Mouse (Mus musculus) left cerebral cortex, postnatal 10 days (tissue): ENCODE results near the gene Atp2a3. TPM values are rescaled to one million over a fixed set of nuclear protein-coding genes. Genes with fewer than 3 reads are reported as not detected.

Experiments used
- DNase-seq, 2 experiments: peaks; one replicate each; pipeline ENCODE4 v3.0.0; 2021 to 2022; ENCODE audit warnings: low spot score in 2 of 2, mixed read lengths in 1 of 2; ENCODE audit errors: extremely low spot score in 1 of 2
- intact Hi-C: fragments of 180-260 bp; cut with DNase I; formaldehyde crosslinking; loops from one replicate; pipeline ENCODE4 v1.15.1; 2025
- microRNA-seq: library from miRNA; unstranded; fragments of <30 nt; microRNA quantifications from one replicate; pipeline ENCODE4 v1.2.0, GENCODE M21; 2022
- total RNA-seq, 2 experiments: library from RNA; stranded (reverse); gene quantifications; 2 replicates each; pipeline ENCODE4 v1.2.3; 2021

Atp2a3 gene
- total RNA-seq, 2 experiments from 2014 or later = 6.0 to 6.8 TPM

DNA sequence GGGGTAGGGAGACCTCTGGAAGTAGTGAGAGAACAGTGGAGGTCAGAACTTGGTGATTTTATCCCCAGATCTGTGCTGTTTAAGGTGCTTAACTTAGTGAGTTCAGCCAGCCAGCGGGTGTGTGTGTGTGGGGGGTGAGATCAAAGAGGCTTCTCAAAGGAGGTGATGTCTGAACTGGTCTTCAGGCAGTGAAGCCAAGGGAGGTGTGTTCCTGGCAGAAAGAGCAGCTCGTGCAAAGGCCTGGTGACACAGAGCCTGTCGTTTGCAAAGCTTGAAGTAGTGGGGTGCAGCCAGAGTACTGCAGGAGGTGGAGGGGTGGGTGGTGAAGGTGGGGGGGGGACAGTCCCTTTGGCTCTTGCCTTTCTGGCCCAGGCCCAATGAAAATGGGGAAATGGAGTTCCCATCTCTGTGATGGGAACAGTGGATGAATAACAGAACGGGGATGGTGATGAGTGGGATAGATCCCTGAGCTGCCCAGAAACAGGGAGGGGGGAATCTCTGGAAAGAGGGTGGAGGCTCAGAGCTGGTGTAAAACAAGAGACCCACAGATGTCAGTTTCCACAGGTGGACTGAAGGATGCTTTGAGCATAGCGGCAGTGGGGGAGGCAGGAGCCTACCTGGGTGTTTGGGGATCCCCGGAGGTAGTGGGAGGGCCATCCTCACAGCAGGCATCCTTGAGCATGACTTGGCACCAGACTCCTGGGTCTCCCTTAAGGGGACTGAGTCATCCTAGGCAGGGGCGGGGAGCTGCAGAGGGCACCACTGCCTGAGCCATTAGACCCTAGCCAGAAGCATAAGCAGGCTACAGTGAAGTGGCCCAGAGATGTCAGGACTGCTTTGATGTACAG, 60.2 kb downstream of the Atp2a3 start:
- intact Hi-C loops = no loop called here
- DNase-seq = no peak

DNA sequence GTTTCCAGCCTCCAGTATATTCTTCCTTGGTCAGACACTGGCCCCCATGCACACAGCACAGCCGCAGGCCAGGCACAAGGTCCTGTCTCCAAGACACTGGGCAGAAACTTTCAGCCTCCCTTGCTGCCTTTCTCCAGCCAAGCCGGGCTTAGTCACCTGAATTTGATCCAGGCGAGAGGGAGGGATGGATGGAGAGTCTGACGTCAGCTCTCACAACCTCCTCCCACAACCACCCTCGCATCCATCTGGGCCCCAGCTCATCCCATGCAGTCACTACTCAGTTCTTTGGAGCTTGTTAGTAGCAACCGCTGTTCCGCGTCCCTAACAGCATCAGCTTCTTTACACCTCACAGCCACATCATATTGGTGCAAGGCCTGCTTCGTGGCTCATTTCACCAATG, 62.1 kb downstream of the Atp2a3 start:
- DNase-seq = peak; percentile 55 to 61
- intact Hi-C loops = no loop called here

DNA sequence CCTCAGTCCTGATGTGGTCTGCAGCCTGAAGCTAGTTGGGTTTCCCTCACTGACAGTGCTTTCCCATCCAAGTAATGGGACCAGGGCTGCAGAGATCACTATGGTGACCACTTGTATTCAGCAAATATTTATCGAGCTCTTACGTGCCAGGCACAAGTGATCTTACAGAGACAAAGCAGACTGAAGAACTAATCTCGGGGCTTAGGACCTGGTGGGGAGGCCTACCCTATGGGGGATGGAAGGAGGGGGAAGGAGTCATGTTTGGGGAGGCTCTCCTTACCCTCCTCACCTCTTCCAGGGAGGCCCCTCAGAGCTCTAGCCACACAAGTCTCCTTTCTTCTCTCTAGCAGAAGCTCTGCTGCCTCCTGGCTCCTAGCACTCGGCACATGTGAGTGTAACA, 62.9 kb downstream of the Atp2a3 start:
- intact Hi-C loops = no loop called here
- no peak for DNase-seq

DNA sequence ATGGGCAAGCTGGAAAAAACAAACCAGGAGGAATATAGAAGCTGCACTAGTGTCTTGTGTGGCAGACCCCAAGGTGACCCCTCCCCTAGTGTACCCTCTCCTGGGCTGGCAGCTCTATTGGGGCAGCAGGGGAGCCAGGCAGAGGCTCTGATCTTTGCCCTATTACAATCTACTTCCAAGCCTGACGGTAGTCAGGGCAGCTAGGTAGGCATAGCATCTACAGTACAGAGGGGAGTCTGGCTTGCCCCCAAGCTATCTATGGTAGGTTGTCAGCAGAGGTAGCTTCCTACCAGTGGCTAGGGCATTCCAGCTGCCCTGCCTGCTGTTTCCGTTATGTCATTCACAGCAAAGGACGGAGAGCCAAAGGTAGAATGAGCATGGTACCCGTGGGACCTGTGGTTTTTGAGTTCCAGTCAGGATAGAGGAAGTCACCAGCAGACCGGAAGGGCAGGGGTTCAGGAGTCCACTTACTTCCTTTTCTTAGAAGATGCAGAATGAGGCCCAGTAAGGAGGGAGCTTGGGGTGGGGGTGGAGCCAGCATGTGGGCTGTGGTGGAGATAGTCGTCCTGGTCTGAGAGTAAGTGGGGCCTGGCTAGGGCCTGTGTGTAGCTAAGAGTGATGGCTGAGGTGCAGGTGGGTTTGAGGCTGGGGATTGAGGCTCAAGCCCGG, 63.4 kb downstream of the Atp2a3 start:
- intact Hi-C loops = no loop called here
- DNase-seq = peak in 1 of 2 experiments; percentile 59

DNA sequence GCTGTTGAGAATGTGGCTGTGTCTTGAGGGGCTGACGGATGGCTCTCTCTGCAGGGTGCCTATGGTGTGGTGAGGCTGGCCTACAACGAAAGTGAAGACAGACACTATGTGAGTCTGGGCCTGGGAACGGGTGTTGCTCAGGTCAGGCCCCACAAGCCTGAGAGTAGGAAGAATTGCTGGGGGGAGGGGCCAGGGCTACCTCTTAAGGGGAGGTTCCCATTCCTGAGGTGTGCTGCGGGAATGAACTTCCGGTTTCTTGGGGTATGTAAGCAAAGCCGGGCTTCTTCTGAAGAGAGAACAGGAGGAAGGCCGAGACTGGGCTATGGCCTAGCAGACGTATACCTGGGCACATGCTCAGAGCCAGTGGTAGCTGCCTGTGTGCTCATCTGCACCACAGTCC, 66.0 kb downstream of the Atp2a3 start:
- intact Hi-C loops = no loop called here
- DNase-seq = no peak

DNA sequence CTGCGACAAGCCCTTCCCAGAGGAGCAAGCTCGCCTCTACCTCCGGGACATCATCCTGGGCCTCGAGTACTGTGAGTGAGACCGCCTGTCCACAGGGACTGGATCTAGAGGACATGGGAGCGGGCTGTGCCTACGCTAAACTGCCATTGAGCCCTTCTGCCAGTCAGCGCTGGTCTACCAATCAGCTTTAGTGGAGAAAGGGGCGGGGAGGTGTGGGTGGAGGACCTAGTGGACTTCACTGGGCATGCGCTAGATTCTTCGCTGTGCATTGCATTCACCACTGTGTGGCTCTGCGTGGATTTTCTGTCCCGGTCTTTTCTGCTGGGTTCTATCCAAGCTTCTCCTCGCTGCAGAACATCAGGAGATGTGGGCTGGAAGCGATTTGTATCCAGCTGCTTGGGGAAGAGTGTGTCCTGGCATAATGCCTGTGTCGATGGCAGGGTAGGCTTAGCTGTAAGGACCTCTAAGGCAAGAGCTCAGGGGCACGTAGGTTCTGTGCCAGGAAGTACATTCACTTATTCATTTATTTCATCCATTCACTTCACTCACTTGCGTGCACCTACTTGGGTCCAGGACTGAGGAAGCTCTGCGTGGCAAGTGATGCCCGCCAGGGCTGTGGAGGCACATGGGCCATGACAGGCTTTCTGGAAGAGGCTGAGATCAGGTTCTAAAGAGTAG, 70.0 kb downstream of the Atp2a3 start:
- peak; percentile 89 to 92 for DNase-seq
- intact Hi-C loops = no loop called here

DNA sequence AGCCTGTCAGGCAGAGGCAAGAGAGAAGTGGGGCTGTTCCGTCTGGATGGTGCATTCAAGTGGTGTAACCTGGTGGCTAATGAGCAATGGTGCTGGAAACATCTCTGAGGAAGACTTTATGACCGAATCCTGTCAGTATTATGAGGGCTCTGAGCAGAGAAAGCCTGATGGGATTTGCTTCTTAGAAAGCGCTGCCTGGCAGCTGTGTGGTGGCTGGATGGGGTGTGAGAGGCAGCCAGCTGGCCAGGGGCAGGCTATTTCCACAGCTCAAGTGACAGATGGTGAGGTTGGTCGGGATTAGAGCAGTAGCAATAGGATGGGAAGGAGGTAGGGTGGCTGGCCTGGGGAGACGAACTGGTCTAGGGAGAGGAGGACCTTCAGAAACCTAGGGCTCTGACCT, 70.6 kb downstream of the Atp2a3 start:
- DNase-seq = no peak
- intact Hi-C loops = no loop called here

DNA sequence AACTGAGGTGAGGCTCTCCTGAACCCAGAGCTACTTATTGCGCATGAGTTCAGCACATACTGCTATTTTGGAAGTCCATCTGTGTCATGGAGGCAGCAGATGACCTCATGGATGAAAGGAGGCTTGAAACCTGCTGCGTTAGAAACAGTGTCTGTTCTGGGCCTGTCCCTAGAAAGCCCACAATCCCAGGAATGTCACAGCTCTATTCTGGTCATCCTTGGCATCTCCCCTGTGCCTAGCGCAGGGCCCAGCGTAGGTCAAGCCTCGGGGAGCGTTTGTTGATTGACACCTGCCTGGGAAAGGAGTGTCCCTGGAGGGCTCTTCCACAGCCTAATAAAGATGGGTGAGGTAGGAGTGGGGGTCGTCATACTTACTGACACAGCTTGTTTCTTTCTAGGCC, 75.1 kb downstream of the Atp2a3 start:
- intact Hi-C loops = loop anchor here (5.0 kb wide), 1 partner anchor 109 kb away; no protein-coding TSS in a partner anchor
- no peak for DNase-seq

DNA sequence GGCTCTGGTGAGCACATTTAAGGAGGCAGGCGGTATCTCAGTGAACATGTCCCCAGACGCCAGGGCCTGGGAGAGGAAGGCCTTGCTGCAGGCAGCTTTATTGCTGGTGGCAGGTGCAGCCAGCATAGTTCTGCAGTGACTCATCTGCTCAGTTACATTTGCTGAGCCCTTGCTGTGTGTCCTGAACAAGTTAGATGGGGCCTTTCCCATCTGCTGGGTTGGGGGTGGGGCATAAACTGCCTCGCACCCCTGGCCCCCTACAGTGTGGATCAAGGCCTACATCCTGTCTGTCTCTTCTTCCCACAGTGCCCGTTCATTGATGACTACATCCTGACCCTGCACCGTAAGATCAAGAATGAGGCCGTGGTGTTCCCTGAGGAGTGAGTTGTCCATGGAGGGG, 75.9 kb downstream of the Atp2a3 start:
- peak in 1 of 2 experiments; percentile 70 for DNase-seq
- intact Hi-C loops = loop anchor here (5.0 kb wide), 1 partner anchor 110 kb away; no protein-coding TSS in a partner anchor

DNA sequence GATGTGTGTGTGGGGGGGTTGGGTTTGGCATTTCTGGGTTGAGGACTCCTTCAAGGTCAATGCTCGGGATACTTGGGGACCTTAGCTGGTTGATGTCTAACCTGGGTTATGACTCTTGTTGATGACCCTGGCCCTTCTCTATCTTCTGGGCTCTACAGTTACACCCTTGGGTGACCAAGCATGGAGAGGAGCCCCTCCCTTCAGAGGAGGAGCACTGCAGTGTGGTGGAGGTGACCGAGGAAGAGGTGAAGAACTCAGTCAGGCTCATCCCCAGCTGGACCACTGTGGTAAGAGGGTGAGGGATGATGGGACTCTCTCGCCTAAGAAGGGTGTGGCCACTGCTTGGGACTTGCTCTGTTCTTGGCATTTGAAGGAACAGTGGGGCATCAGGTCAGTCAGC, 76.7 kb downstream of the Atp2a3 start:
- DNase-seq = no peak
- intact Hi-C loops = loop anchor here (2.0 to 5.0 kb wide), 2 partner anchors 31 to 110 kb away; no protein-coding TSS in a partner anchor

DNA sequence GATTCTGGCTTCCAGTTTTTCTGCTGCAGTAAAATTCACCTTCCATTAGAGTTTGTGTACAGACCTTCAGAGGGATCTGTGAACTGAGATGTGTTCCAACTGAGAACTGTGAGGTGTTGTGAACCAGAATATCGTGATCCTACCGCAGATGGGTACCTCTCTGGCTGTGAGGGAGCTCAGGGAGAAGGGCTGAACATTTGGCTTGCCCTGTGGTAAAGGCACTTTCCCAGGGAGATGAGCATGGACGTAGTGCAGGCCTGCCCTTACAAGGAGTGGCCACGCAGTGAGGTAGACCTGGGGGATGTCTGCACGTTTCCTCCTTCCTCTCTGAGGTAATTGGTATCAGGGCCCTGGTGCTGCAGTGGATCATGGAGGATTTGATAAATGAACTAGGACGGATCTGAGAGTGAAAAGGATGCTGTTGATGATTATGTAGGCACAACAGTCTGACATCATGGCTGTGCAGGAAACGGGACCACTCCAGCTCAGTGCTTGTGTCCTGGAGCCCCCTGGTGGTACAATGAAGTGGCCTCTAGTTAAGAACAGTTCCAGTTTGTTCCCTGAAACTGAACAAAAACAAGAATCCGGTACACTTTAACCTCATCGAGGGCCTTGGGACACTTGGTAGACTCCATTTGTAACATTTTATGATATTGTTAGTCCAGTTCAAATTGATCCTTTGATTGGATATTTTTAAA, 78.3 kb downstream of the Atp2a3 start:
- intact Hi-C loops = loop anchor here (2.0 to 5.0 kb wide), 2 partner anchors 32 to 112 kb away; no protein-coding TSS in a partner anchor
- DNase-seq = peak; percentile 66 to 80

Small RNA genes lying within 50 kb of the gene (microRNA-seq; reads per million reads assigned to microRNA genes)
- gene Gm44467 = not detected

Other genes with a start within 250 kb of the Atp2a3 start
- 10 to 100 TPM in 1 of 2 experiments, 1 to 10 TPM in 1; 8.6 to 11.5 TPM for gene Cyb5d2, start 165.0 kb upstream of the Atp2a3 start, total RNA-seq
- 10 to 100 TPM; 49.3 to 49.4 TPM for gene Zzef1, start 164.9 kb upstream of the Atp2a3 start, total RNA-seq
- gene P2rx1, start 37.9 kb downstream of the Atp2a3 start, total RNA-seq = 1 to 10 TPM in 1 of 2 experiments, under 1 TPM in 1; 0.87 to 1.0 TPM
- 10 to 100 TPM; 33.6 to 34.1 TPM for gene Camkk1, start 57.8 kb downstream of the Atp2a3 start, total RNA-seq
- 1 to 10 TPM; 8.3 to 9.1 TPM for gene Ncbp3, start 86.6 kb downstream of the Atp2a3 start, total RNA-seq
- gene Itgae, start 129.4 kb downstream of the Atp2a3 start, total RNA-seq = under 1 TPM; 0.19 to 0.22 TPM
- gene Haspin, start 177.1 kb downstream of the Atp2a3 start, total RNA-seq = under 1 TPM; 0.75 to 0.92 TPM
- under 1 TPM; 0.32 to 0.54 TPM for gene P2rx5, start 199.3 kb downstream of the Atp2a3 start, total RNA-seq
- 10 to 100 TPM; 59.7 to 65.4 TPM for gene Emc6, start 215.9 kb downstream of the Atp2a3 start, total RNA-seq
- 10 to 100 TPM; 18.2 to 20.2 TPM for gene Tax1bp3, start 215.9 kb downstream of the Atp2a3 start, total RNA-seq
- gene Ctns, start 237.9 kb downstream of the Atp2a3 start, total RNA-seq = 10 to 100 TPM; 17.6 to 18.2 TPM
- gene Shpk, start 238.3 kb downstream of the Atp2a3 start, total RNA-seq = 1 to 10 TPM; 2.1 to 3.0 TPM